Mouse (Mus musculus) kidney, adult 18-20 months (tissue): ENCODE measurements around the gene Cbarp.
"Not testable (repeated sequence)": the region's sequence is repeated elsewhere in the genome, so short reads cannot be mapped to it uniquely, and the experiment has no call there.

Experiments used
- DNase-seq: peaks from one replicate; pipeline ENCODE4 v3.0.0; 2021

Cbarp gene

GRCm38 (mm10) chr10:80169651-80170050, 29.0 kb upstream of the Cbarp start:
- DNase-seq = no peak

- DNase-seq = no peak
Observed at GRCm38 (mm10) chr10:80169070-80169469, 28.4 kb upstream of the Cbarp start.

DNA sequence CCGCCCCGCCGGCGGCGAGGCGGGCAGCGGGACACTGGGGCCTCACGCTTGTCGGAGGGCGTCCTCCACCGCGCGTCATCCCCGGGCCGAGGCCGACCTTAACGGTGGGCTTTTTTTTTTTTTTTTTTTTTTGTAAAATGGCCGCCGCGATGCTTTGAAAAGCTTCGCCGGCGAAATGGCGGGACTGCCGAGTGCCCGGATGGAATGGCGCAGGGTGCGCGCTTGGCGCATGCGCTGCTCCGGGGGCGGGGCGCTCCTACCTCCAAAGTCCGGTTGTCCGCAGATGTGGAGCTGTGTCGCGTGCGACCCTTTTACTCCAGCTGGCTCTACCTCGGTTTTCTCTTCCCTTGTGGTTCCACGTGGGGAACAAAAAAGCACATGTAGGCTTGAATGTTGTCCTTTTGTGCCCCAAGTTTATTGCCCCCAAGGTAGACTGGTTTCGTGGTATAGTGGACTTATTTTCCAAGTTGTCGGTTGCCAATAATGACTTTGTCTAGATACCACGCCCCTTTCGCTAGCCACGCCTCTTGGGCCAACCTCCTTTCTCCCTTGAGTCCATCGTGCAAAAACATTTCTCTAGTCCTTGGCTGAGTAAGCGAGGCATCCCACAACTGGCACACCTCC, 27.5 kb upstream of the Cbarp start:
- peak; percentile 95 for DNase-seq

- DNase-seq = peak; percentile 99
Observed at GRCm38 (mm10) chr10:80167460-80168037, 26.9 kb upstream of the Cbarp start.

GRCm38 (mm10) chr10:80166136-80166535, 25.5 kb upstream of the Cbarp start:
- DNase-seq = not testable (repeated sequence)

DNA sequence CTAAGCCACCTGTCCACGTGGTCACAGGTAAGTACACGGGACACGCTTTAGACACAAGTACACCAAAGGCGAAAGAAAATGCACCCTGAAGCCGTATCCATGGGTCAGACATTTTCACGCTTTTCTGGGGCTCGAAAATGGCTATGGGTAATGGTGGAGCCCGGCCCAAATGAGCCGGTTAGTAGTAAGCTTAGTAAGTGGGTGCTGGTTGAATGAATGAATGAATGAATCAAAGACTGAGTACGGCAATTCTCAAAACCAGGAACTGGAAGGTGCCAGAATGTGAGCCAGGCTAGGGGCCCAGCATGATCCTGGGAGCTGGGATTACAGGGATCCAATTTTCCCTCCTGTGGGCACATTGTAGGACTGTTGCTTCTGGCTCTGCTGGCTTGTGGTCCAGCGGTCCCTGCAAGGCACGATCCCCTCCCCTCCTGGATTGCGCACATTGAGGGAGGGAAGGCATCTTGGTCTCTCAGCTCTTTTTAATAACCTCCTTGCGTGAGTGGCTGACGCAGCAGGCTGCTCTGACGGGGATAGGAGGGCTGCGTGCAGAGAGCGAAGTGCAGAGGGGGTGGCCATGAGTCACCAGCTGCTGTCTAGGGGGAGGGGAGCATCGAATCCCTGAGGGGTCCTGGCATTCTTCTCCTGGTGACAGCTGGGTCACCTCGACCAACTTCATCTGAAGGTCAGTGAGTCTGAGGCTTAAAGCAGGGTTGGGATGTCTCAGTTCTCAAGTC, 24.9 kb upstream of the Cbarp start, which contains the start of gene Cirbp:
Gene Cirbp (plus strand): TSS at position 594 of the 737 bp plus-strand sequence.
- DNase-seq = peak; percentile 50

GRCm38 (mm10) chr10:80164998-80165344, 24.3 kb upstream of the Cbarp start:
- peak; percentile 99 for DNase-seq

DNA sequence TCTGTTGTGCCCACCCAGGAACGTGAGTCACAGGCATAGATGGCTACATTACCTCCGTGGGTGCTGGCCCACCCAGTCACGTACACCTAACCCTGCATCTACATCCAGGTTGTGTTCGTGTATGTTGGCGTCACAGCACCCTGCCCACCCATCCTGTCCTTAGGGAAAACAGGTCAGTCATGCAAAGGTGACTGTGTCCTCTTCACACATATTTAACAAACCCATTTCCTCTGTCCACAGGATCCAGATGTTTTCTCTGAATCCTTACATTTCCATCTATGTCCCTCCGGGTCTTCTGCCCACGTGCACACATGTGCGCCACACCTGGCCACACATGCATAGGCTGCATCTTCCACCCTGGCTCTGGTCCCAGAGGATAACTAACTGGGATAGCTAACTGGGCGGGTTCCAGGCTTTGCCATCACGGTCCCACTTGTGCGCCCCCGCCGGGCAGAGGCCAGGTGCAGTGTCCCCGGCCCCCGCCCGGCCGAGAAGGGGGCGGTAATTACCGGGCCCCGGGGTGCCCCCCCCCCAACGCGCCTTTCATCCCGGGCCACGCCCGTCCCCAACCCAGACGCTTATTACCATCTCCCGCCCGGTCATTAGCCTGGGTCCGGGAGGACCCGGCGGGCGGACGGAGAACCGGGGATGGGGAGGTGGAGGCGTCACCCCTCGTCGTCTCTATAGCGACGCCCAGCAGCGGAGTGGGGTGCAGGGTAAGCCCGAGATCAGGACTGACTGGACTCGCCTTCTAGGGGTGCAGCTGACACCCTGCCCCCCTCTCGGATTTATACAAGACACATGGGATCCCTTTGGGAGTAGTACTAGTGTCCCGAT, 23.7 kb upstream of the Cbarp start:
- DNase-seq = peak; percentile 34

DNA sequence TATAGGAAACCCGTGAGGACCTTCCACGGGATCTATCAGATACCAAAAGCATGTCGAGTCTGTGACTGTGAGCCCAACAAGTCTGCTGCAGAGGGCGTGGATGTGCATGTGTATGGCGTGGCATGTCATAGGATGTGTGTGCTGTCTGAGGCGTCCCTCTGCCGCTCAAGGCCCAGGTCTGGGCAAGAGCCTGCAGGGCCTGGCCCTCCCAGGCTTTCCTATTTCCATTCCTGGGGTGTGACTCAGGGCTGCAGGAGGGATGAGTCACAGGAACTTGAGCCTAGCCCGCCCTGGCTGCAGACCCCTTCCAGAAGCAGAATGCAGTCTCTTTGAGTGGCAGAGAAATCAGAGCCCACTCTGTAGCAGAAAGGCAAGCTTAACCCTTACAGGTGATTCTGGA, 23.1 kb upstream of the Cbarp start:
- peak; percentile 16 for DNase-seq

DNA sequence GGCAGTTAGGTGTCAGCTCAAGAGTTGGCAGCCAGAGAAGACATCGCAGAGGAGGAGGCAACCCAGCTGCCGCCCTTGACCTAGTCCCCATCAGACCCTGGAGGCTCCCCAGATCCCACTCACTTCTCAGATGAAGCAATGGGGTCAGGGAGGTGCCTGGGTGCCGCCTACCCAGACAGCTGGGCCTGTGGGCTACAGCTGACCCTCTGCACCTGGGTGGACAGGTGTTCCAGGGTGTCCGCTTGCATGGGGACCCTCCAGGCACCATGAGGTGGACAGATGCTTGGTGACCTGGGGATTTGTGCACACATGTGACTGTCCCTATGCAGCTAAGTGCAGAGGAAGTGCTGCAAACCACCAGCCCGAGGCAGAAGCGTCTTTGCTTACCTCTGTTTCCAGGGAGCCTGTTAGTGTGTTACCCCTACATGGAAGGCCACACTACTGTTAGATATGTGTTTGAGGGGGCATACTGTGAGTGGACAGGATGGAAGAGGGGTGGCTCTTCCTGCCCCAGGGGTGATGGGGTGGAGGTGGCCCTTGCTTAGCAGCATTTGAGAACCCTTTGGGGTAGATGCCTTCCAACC, 22.2 kb upstream of the Cbarp start:
- no peak for DNase-seq

DNA sequence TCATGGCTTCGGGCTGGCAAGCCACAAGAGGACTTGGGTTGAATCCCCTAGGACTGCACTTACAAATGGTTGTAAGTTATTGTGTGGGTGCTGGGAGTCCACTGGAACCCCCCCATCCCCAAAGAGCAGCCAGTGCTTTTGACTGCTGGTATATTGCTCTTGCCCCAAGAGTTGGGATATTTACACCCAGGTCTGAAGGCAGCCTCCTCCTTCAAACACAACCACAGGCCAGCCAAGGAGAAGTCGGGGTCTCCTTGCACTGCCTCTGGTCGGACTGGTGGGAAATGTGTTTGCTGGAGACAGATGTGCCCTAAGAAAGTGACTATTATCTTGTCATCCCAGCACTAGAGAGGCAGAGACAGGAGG, 21.6 kb upstream of the Cbarp start:
- no peak for DNase-seq

DNA sequence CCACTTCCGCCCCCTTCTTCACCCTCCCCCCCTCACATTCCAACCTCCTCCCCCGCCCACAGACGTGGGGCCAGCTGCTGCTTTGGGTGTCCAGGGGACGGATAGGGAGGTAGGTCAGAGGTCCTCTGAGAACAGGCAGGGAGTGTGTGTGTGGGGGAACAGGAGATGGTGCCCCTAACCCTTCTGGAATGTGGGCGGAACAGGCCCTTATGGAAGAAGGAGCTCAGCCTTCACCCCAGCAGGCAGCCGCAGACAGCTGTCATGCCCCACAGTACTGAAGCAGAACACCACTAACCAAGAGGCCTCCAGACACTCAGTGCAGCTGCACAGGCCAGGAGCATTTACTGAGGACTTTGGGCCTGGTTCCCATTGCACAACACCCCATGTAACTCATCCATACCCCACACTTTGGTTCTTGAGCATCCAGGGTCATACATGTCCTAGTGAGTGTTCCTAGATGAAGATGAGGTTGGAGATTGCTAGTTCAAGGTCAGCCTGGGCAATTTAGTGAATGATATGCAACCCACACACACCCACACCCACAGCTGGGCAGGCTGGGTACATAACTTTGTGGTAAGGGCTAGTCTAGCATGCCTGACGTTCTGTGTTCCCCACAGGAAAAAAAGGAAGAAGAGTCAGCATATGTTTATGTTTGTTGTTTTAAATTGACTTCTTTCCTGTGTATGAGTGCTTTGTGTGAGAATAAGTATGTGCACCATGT, 21.0 kb upstream of the Cbarp start:
- DNase-seq = peak; percentile 56

DNA sequence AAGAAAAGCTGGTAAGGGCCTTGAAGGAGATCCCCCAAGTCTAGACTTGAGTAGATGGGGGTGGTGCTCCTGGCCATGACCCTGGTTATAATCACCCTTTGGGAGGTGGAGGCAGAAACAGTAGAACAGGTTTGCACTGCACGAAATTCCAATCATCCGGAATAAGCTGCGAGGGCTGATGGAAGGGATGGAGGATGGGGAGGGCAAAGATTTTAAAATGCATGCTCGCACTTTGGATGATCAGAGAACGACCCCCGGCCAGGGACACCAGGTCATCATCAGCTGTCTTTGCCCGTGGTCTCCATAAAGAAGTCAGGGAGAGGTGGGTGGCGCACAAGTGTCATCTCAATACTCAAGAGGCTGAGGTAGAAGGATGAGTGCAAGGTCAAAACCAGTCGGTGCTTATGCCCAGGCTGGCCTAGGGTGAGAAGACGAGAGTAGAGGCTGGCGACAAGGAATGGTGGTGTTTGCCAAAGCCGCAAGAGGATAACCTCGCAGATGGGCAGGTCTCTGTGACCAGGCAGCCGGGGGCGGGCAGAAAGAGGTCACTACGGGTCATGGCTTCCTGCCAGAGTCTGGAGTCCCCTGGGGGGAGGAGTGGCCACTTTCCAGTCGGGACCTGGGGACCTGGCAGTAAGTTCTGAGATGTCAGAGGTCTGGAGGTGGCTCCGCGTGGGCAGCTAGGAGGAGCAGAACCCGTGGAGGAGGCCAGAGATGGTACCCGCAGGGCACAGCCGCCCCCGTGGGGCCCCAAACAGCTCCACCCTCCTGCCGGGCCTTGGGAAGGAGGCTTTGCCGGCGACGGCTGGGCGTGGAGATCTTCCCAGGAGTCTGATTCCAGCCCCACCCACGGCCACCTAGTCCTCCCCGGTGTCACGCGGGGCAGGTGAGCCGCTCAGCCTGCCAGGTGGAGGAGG, 20.1 kb upstream of the Cbarp start:
- DNase-seq = peak; percentile 98

DNA sequence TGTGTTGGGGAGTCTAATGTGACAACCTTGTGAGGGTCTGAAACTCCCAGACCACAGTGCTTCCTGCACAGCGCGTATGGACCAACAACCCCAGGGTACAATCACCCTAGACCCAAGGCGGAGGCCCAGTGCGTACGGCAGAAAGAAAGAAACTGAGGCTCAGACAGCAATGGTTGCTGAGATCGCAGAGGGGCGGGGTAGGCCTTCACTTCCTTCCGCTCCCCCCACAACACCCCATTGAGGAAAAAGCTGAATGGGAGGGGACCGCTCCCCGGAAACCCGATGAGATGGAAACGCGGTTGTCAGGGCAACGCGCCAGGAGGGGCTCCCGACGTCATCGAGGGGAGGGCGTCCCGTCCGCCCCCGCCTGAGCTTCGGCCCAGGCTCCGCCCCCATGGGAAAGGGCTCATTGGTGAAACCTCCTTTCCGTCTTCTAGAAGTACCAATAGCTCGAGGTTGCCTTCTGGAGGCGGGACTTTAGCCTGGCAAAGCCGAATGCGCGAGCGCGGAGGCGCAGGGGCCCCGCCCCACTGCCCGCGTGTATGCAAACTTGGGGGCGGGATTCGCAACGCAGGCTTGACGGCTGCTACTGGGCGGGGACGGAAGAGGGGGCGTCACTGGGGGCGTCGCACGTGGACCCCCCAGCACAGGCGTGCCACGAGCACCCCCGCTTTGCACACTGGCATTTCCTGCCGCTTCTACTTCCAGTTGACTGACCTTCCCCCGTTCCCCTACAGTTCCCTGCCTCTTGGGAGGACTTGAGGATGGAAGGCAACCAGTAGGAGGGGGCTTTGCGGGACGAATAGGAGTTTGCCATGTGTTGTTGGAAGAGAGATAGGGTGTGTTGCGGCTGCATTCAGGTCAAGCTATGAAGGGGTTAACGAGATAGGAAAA, 19.2 kb upstream of the Cbarp start:
- DNase-seq = peak; percentile 97

- DNase-seq = no peak
Observed at GRCm38 (mm10) chr10:80159021-80159560, 18.5 kb upstream of the Cbarp start.

- DNase-seq = peak; percentile 77
Observed at GRCm38 (mm10) chr10:80158307-80158986, 17.8 kb upstream of the Cbarp start.

GRCm38 (mm10) chr10:80157141-80157929, 16.7 kb upstream of the Cbarp start:
- DNase-seq = no peak

GRCm38 (mm10) chr10:80156752-80157053, 16.1 kb upstream of the Cbarp start:
- peak; percentile 45 for DNase-seq
